Mouse (Mus musculus) ES-E14 (cell line): ENCODE data around the gene Tubb2a.

Experiments
- CHD2 ChIP-seq: IDR thresholded peaks from 2 replicates; pipeline ENCODE4 v1.6.1; 2014; ENCODE audit warnings: mild to moderate bottlenecking, low read depth, low read length, inconsistent platforms
- MAFK ChIP-seq: IDR thresholded peaks from 2 replicates; pipeline ENCODE4 v1.6.1; 2014; ENCODE audit warnings: mild to moderate bottlenecking, low read depth, low read length, inconsistent platforms; ENCODE audit not compliant: insufficient read depth

- no peak for TF ChIP-seq MAFK
- no peak for TF ChIP-seq CHD2
These were observed 20.6 kb downstream of the Tubb2a start for GRCm38 (mm10) chr13:34057252-34057651.
